Mouse (Mus musculus) stomach, postnatal 0 days (tissue): ENCODE results near the gene Cd38. TPM values are rescaled to one million over a fixed set of nuclear protein-coding genes. Genes with fewer than 3 reads are reported as not detected.

Experiments used
- ATAC-seq: fragments of 200-750 bp; cut with Nextera tagmentation; 2 replicates; pipeline ENCODE4 v1.8.0; 2017; ENCODE audit not compliant: low FRiP score, low TSS enrichment
- DNase-seq: peaks from one replicate; pipeline ENCODE4 v3.0.0-alpha.2; 2016; ENCODE audit warnings: low spot score
- H3K27ac ChIP-seq: fragments of 300-500 bp; sonication (generic); replicated peaks from 2 replicates; pipeline ENCODE4 v1.5.1; 2014; ENCODE audit warnings: mild to moderate bottlenecking, control low read depth
- H3K27me3 ChIP-seq: fragments of 300-500 bp; sonication (generic); 2 replicates; pipeline ENCODE4 v1.6.1; 2014; ENCODE audit warnings: low read length; ENCODE audit not compliant: control insufficient read depth, insufficient read depth
- H3K36me3 ChIP-seq: fragments of 300-500 bp; sonication (generic); 2 replicates; pipeline ENCODE4 v1.6.1; 2014; ENCODE audit warnings: low read length, mixed read lengths; ENCODE audit not compliant: control insufficient read depth, insufficient read depth
- H3K4me1 ChIP-seq: fragments of 300-500 bp; sonication (generic); replicated peaks from 2 replicates; pipeline ENCODE4 v1.6.1; 2014; ENCODE audit warnings: antibody characterized with exemption; ENCODE audit not compliant: control insufficient read depth, insufficient read depth
- H3K4me2 ChIP-seq: fragments of 300-500 bp; sonication (generic); replicated peaks from 2 replicates; pipeline ENCODE4 v1.6.1; 2014; ENCODE audit warnings: low read depth, mild to moderate bottlenecking, control low read depth, moderate library complexity
- H3K4me3 ChIP-seq: fragments of 300-500 bp; sonication (generic); 2 replicates; pipeline ENCODE4 v1.5.1; 2014; ENCODE audit warnings: low read depth, low read length, control low read depth
- H3K9ac ChIP-seq: fragments of 300-500 bp; sonication (generic); 2 replicates; pipeline ENCODE4 v1.6.1; 2014; ENCODE audit warnings: mild to moderate bottlenecking, low read length, control low read depth, mixed read lengths
- H3K9me3 ChIP-seq: fragments of 300-500 bp; sonication (generic); 2 replicates; pipeline ENCODE4 v1.6.1; 2016; ENCODE audit warnings: low read length; ENCODE audit not compliant: control insufficient read depth
- CTCF ChIP-seq: IDR thresholded peaks from 2 replicates; pipeline ENCODE4 v1.5.1; 2016; ENCODE audit warnings: antibody characterized with exemption, low read depth, mild to moderate bottlenecking, moderate library complexity
- EP300 ChIP-seq: optimal IDR thresholded peaks from 2 replicates; pipeline ENCODE3; 2016; ENCODE audit warnings: antibody characterized with exemption
- WGBS: fragments of 180-500 bp; shearing (Covaris S2); extraction: QIAGEN DNeasy Blood & Tissue Kit; methylation state at CpG from one replicate; pipeline ENCODE4 v1.1.7; 2014; 5-methylcytosine and 5-hydroxymethylcytosine counted together
- polyA plus RNA-seq: library from polyadenylated mRNA; unstranded; fragments of >200 nt; fragmentation: Nextera tagmentation; extraction: Ambion mirVana; gene quantifications from 2 replicates; pipeline ENCODE4 v1.2.1, GENCODE M21; 2015

The Cd38 gene
- polyA plus RNA-seq, 1 experiment from 2014 or later = 5.1 TPM

- 71% methylated on average over 3 of the region's 3 CpGs for WGBS
- no peak overlapping the region for H3K27ac ChIP-seq
- no peak overlapping the region for H3K4me2 ChIP-seq
- no peaks in the 10 kb centered on the region for H3K27me3 ChIP-seq
- ATAC-seq = peak; percentile 79
- no peak overlapping the region for H3K9ac ChIP-seq
- no peaks in the 10 kb centered on the region for H3K36me3 ChIP-seq
- no peak for DNase-seq
- H3K4me1 ChIP-seq = no peaks in the 10 kb centered on the region
- H3K9me3 ChIP-seq = no peaks in the 10 kb centered on the region
- TF ChIP-seq EP300 (no peak), CTCF (no peak)
- H3K4me3 ChIP-seq = no peak overlapping the region
Observed at GRCm38 (mm10) chr5:43824580-43824979, 43.8 kb upstream of the Cd38 start.

DNA sequence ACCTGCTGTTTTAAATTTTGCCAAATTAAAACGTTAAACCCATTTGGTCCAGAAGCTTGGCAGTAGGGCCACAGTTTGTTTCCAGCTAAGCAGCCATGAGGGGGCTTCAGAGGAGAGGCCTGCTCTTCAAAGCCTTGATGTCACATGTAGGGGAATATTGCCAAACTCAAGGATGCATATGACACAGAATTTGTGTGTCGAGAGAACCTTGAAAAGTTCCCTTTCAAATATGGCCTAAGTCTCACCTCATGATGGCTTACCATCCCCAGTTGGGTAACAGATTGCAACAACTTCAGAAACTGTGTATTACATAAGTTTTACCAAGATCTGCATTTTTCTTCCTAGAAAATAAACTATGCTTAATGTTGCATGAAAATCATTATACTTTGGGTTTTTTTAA is 41.5 kb upstream of the Cd38 start:
- Histone ChIP-seq H3K4me2 (no peak overlapping the region), H3K4me1 (no peaks in the 10 kb centered on the region), H3K9me3 (no peaks in the 10 kb centered on the region), H3K27ac (no peak overlapping the region), H3K9ac (no peak overlapping the region), H3K27me3 (no peaks in the 10 kb centered on the region), H3K4me3 (no peak overlapping the region), H3K36me3 (no peaks in the 10 kb centered on the region)
- no peak for TF ChIP-seq CTCF
- no peak for TF ChIP-seq EP300
- ATAC-seq (no peak), DNase-seq (no peak)
- 73% methylated on average over 2 of the region's 2 CpGs for WGBS

GRCm38 (mm10) chr5:43827366-43827765 is 41.0 kb upstream of the Cd38 start:
- no peak for ATAC-seq
- Histone ChIP-seq H3K9ac (no peak overlapping the region), H3K4me1 (no peaks in the 10 kb centered on the region), H3K4me3 (no peak overlapping the region), H3K9me3 (no peaks in the 10 kb centered on the region), H3K27me3 (no peaks in the 10 kb centered on the region), H3K36me3 (no peaks in the 10 kb centered on the region), H3K4me2 (no peak overlapping the region), H3K27ac (no peak overlapping the region)
- 57% methylated on average over 9 of the region's 9 CpGs for WGBS
- TF ChIP-seq CTCF (no peak), EP300 (no peak)
- DNase-seq = no peak

DNA sequence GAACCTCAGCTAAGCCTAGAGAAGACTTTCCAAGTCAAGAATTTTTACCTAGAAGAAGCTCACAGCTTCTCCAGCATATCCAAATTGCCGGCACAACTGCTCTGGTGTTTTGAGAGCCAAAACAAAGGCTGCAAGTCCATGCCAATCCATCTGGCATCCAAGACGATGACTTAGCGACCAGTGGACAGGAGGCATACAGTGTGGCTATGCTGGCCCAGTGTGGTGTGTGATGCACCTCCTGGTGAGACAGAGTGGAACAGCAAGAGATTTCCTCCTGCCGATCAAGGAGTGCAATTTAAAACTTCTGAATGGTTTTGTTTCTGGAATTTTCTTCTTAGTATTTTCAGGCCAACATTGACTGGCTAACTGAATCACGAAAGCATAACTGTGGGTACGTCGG is 31.8 kb upstream of the Cd38 start:
- Histone ChIP-seq H3K4me1 (no peaks in the 10 kb centered on the region), H3K9ac (no peak overlapping the region), H3K27me3 (no peaks in the 10 kb centered on the region), H3K4me3 (no peak overlapping the region), H3K4me2 (no peak overlapping the region), H3K27ac (no peak overlapping the region), H3K9me3 (no peaks in the 10 kb centered on the region), H3K36me3 (no peaks in the 10 kb centered on the region)
- no peak for DNase-seq
- ATAC-seq = no peak
- WGBS = 87% methylated on average over 7 of the region's 7 CpGs
- TF ChIP-seq EP300 = no peak
- TF ChIP-seq CTCF = peak; percentile 49

- ATAC-seq (no peak), DNase-seq (no peak)
- 54% methylated on average over 5 of the region's 5 CpGs for WGBS
- H3K27me3 ChIP-seq = no peaks in the 10 kb centered on the region
- TF ChIP-seq EP300 (no peak), CTCF (peak; percentile 68)
- no peaks in the 10 kb centered on the region for H3K9me3 ChIP-seq
- H3K27ac ChIP-seq = no peak overlapping the region
- no peak overlapping the region for H3K9ac ChIP-seq
- no peak overlapping the region for H3K4me2 ChIP-seq
- H3K4me3 ChIP-seq = no peak overlapping the region
- no peaks in the 10 kb centered on the region for H3K4me1 ChIP-seq
- H3K36me3 ChIP-seq = no peaks in the 10 kb centered on the region
Observed at GRCm38 (mm10) chr5:43837372-43837771, 31.0 kb upstream of the Cd38 start.

GRCm38 (mm10) chr5:43841144-43842010 is 27.0 kb upstream of the Cd38 start:
- peak; percentile 53 for DNase-seq
- H3K9me3 ChIP-seq = no peaks in the 10 kb centered on the region
- H3K36me3 ChIP-seq = no peaks in the 10 kb centered on the region
- 17% methylated on average over 11 of the region's 11 CpGs for WGBS
- no peak overlapping the region for H3K27ac ChIP-seq
- TF ChIP-seq EP300 = no peak
- peak; percentile 97 for TF ChIP-seq CTCF
- no peaks in the 10 kb centered on the region for H3K27me3 ChIP-seq
- no peaks in the 10 kb centered on the region for H3K4me1 ChIP-seq
- peak overlapping the region; percentile 24 for H3K4me3 ChIP-seq
- H3K4me2 ChIP-seq = peak overlapping the region; percentile 45
- peak; percentile 77 for ATAC-seq
- no peak overlapping the region for H3K9ac ChIP-seq
